Mouse (Mus musculus): ENCODE measurements around the gene Cox6b2.

The Cox6b2 gene

DNA sequence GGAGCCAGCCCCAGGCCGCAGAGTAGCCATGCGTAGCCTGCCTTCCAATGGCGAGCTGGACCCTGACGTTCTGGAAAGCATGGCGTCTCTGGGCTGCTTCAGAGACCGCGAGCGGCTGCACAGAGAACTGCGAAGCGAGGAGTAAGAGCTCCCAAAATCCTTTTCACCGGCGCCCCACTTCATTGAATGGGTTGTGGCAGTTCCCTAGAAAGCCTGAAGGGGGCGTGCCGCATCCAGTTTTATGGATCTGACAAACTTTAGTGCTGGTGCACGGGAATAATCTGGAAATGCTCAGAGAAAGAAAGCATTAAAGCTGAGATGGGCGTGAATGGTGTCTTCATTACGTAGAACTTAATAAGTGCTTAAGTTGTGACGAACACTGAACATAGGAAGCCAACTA, 47.8 kb downstream of the Cox6b2 start:
- peak; percentile 50 for DNase-seq

- DNase-seq = no peak
Measured at GRCm38 (mm10) chr7:4703195-4703594, 49.7 kb downstream of the Cox6b2 start.

- no peak for DNase-seq
Measured at GRCm38 (mm10) chr7:4702334-4702733, 50.6 kb downstream of the Cox6b2 start.

Data from kidney, adult 9 months (tissue).